Mouse (Mus musculus) right cerebral cortex, postnatal 14 days (tissue): Measurements from ENCODE around the gene Gm20388.
A peak's percentile ranks its signal among the peaks of the same experiment; 100 is the strongest.

Experiments
- DNase-seq: peaks from one replicate; pipeline ENCODE4 v3.0.0; 2022

The Gm20388 gene

DNA sequence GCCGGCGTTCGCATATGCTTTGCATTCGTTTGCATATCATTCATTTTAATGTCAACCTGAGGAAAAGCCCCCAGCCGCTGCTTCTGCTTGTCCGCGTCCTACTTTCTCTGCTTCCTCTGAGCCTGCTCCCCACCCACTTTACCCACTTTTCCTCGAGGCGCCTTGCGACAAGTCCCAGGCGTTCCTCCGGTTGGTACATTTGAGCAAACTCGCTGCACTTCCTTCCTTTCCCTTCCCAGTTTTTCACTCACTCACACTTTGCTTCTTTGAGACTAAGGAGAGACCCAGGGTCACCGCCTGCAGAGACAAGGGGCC lies 2768.2 kb downstream of the Gm20388 start:
- no peak for DNase-seq

DNA sequence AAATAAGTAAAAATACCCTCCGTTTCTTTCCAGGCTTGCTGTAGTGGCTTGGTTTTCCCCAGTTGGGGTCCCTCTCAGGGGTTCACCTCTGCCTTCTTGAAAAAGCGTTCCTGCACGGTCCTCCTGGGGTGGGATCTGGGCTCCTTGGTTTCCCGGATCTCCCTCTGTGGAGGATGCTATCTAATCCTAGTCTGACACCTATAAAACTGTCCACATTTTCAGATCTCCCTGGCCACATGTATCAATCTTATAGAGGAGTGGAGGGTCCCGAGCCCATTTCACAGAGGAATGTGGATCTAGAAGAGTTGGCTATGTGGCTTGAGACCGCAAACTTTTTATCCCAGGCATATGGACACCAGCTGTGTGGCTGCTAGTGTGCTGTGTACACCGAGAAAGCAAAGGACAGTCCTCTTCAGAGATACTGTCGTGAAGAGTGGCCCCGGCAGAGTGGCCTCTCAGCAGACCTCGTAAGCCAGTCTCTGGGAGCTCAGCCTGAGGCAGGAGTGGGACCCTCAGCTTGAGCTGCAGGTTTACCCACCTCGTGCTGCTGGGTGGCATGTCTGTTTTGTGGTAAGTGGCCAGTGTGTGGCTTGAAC lies 2768.8 kb downstream of the Gm20388 start:
- no peak for DNase-seq

DNA sequence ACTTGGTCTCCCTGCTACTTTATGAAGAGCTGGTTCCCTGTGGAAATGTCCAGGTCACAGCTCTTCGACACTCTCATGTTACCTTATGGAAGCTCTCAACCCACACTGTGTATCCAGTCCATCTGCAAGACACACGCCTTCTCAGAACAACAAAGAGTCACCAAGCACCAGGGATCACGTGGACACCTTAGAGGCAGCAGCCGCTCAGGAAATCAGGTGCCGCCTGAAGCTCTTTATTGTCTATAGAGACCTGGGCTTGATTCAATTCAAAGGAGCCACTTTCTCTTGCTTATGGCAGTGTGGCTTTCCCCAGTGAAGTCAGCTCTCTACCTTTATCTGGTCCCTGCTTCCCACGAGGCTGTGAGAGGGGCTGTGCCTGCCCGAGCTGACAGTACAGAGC lies 2769.5 kb downstream of the Gm20388 start:
- DNase-seq: no peak

DNA sequence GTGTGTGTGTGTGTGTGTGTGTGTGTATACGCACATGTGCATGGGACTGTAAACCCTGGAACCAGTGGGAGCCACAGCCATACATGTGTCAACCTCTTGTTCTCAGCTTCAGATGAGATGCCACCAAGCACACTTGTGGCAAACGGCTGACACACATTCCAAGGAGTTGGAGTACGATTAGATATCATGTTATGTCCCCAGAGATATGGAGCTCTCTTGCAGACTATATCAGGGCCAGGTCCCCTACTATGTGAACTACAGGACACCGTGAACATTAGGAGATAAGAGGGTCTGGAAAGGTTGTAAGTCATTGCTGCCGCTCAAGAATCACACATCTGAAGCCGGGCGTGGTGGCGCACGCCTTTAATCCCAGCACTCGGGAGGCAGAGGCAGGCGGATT lies 2772.2 kb downstream of the Gm20388 start:
- DNase-seq: no peak

DNA sequence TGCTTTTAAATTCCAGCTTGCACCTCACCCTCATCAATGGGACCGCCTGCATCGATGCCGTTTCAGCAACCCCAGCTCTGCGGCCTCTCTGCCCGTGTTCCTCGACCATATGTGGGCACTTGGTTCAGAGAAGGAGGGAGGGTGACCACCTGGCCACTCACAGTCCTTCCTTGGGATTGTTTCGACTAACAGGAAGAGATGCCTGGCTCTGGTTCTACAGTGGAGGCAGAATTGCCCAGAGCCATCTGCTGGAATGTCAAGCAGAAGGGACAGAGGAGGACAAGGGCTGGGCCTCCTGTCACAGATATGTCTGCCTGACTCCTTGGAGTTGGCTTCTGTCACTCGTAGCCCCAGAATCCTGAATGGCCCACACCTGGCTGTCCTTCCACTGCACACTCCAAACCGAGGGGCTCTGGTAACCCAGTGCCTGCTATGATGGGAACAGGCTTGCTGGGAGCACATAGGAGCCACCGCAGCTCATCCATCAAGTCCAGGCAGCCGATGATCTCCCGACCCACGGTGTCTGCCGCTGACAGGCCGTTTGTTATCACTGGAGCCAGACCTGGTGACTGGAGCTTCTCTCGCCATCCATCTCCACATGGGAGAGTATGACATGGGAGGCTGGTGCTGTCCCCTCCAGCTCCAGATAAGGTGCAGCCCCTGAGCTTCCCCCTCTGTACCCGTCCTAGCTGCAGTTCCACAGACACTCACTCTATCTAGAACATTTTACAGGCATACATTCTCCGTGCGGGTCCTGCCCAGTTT lies 2774.6 kb downstream of the Gm20388 start:
- DNase-seq: no peak

DNA sequence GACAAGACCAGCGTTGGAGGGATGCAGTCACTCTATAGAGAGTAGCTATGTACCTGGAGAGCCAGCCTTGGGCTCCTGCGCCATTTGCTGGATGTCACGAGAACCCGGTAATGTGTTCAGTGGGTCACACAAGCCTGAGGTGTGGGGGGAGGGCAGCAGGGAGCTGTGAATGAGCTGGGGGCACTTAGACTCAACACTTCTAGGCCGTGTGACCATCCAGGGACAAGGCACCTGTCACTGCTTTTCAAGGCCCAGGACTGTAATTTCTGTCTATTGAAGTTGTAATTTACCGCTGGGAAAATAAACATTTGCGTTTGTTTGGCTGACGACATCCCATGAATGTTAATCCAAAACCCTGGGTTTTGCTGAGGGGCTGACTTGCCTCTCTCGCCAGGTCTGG lies 2776.2 kb downstream of the Gm20388 start:
- no peak for DNase-seq

DNA sequence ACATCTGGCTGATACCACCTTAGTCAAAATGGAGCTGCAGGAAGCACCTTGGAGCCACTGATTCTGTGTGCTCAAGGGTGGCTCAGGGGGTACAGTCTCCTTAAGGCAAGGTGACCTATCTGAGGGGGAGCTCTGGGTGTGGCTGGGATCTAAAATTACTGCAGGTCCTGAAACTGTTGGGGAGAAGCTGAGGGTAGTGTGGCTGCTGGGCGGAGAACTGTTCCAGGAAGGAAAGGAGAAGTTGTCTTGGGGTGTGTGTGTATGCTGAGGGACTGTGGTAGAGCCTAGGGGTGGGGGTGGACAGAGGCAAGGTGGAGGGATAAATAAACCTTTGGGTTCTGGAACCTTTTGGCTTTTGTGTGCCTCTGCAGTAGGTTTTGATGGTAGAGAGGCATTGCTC lies 2778.7 kb downstream of the Gm20388 start:
- DNase-seq: no peak

DNA sequence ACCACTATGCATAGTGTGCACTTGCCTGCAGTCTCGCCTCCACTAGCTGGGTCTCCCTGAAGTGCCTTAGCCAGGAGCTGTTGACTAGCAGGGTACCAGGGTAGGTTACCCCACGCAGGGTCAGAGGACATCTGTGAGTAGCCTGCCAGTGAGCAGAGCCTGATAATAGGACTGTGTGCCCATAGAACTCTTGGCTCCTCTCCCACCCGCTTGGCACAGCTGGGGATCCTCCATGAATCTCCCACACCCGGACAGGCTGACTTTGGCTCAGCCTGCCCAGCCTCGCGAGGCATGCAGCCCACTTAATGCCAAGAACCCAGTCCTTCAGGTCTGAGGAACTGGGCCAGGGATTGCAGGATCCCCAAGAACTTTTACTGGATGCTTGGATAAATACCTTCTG lies 2780.4 kb downstream of the Gm20388 start:
- DNase-seq: no peak

DNA sequence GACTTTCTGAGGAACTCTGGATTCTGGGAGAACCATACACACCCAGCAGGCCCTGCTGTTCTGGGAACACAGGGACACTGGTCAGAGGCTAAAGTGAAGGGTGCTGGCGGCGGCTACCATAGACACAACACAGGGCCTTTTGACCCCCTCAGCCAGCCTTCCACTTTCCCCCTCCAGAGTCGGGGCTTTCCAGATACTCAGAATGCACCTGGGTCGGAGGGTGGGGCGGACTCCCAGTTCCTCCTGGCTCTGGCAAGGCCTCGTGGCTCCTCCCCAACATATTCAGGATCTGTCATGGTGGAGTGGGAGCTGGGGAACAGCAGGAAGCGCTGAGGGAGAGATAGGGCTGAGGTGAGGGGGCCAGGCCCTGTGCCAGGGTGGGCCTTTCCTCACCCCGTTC lies 2781.5 kb downstream of the Gm20388 start:
- no peak for DNase-seq

DNA sequence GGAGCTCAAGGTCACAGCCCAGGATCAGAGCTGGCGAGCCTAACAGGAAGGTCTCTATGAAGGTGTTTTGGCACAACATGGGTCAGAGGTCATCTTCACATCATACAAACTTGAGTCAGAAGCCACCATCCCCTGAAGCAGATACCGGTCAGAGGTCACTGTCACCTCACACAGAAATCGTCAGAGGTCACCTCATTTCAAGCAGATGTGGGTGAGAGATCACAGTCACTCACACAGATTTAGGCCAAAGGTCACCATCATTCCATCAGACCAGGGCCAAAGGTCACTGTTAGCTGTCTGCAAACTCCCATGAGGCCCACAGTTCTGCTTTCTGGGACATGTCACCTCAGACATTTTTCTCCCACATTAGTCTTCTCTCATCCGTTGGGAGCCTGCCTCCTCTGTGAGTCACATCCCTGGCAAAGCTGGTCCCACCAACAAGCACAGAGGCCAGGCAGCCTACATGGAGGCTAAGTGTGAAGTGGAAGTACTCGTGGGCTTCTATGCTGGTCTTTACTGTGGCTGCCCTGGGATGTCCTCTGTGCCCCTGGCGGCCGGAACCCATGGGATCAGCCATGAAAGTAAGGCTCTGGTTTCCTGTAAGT lies 2784.9 kb downstream of the Gm20388 start:
- DNase-seq: no peak

DNA sequence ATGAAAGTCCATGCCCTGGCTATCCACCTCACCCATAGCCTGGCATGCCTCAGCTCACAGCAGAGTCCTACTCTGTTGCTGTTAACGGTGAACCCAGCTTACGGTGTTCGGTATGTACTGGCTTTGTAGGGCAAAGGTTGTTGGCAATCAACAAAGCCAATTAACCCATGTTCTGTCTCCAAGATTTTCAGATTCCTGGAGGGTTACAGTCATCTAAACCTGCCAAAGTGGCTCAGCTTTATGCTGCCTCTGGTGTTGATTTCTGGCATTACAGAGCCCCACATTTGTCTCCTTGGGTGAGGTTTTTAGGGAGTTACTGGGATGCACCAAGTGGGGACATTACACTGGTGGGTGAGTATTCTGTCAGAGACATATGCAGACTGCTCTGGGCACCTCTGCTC lies 2786.5 kb downstream of the Gm20388 start:
- DNase-seq: peak; percentile 53

DNA sequence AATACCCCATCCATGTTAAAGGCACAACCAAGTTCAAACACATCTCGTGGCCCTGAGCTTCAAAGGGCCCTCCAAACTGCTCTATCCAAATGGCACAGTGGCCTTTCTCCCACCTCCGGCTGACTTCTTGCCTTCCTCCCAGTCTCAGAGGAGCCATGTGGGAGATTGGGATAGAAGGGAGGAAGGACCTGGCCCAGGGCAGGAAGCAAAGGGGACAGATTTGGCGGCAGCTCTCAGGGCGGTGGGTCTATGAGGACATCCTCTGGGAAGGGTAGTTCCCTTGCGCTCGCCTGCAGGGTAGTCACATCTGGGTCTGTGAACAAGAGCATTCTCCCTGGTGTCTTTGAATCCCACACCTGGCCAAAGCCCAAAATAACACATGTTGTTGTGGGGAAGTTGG lies 2786.9 kb downstream of the Gm20388 start:
- no peak for DNase-seq

DNA sequence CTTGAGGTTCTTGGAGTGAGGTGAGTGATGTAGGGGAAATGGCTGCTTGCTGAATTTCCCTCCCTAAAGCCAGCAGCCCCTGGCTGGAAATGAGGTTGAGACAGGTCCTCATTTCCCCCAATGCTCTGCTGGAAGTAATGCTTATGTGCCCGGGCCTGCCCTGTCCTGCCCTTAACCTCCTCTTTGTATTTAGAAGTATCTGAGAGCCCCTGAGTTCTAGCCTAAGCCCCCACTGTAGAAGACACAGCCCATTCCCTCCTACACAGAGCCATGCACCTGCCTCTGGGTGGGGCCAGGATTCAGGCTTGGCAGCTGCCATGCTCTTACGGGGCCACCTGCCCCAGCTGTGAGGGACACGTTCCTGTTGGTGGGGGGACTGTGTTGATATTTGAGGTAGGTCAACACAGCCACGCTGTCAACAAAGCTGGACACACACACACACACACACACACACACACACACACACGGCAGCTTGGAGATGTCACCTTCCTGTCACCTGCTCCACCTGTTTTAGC lies 2787.7 kb downstream of the Gm20388 start:
- no peak for DNase-seq

DNA sequence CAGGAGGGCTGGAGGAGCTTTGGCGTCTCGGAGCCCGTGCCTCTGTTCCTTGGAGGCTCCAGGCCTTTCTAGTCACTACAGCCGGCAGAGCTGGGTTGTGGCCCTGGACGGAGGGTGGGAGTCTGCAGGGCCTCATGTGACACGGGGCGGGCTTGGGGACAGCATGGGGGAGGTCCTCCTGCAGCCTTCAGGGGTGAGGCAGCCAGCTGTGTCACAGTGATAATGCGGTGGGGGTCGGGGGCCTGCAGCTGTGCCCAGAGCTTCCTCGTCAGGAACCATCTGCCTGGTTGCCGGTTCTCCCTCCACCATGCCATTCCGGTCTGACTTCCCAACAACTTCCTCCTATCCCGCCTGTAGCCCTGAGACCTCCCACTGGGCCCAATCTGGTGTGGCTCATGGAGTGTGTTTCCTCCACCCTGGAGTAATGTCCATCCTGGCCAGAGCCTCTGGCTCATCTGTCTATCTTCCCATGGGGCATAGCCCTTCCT lies 2788.4 kb downstream of the Gm20388 start, which contains the start of gene Cbfa2t3:
Gene Cbfa2t3, minus strand, starts transcription at position 105 of the 488 bp plus-strand sequence.
- DNase-seq: no peak

DNA sequence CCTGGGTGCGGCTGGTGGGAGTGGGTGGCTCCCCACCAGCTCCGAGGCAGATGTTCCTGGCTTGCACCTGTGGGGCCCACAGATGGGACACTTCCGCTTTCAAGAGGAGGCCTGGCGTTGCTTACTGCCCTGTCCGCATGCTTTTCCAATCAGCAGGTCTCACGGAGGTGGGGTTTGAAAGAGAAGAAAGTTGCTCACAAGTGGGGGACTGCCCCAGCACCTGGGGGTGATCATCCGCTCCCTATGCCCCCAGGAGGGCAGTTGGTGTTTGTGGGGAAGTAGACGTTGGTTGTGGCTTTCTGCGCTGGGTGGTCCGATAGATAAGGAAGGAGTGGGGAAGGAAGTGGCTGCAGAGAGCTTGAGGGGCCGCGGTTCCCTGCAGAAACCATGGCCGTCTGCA lies 2790.0 kb downstream of the Gm20388 start:
- DNase-seq: no peak

DNA sequence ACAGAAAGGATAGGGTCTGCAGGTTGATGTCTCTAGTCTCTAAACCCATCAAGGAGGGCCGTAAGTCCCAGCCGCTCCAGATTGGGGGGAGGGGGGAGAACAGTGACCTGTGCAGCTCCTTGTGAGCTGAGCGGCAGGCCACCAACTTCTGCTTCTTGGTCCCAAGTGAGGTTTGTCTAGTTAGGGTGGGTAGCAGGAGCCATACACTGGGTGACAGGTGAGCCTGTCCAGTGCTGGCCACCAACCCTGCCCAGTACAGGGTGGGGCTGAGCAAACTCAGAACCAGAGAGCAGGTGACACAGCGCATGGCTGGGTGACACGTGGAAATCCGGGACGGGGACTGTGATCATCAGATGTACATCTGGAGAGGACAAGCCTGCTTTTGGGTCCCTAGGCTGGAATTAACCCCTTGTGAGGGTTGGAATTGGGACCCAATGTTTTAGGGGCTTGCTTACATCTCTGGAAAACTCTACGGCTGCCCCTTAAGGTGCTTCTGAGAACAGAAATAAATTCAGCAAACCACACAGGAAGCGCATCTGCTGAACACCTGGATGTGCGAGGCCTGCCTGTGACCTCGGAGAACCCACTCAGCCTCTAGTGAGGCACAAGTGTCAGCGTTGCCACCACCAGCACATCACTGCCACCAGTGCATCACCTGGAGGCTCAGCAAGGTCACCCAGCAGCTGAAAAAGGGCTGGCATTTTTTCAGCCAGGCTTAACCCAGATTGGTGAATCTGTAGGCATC lies 2791.0 kb downstream of the Gm20388 start:
- DNase-seq: no peak

DNA sequence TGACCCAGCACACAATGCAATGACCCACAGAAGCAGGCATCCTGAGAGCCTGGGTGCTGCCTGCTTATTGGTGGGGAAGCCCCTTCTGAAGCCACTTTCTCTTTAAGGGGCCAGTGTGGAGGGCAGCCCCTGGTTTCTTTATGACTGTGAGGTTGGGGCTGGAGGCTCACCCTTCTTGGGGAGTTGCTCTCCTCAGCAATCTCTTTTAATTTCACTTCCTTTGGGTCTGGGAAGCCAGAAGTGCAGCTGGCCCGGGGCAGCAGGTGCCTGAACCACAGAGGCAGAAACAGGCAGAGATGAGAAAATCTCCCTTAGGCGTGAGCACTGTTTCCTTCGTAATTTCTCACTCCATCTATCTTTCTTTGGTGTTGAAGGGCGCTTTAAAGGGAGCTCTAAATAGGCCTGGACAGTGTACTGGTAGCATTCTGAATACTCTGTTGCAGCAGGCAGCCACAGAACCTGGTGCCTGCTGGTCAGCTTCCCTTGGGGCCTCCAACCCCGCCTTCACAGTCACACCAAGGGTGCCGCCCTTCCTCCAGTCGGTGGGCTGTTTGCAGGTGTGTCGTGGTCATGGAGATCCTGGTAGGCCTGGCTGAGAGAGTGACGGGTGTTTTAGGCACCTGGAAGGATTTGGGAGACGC lies 2791.8 kb downstream of the Gm20388 start:
- no peak for DNase-seq

DNA sequence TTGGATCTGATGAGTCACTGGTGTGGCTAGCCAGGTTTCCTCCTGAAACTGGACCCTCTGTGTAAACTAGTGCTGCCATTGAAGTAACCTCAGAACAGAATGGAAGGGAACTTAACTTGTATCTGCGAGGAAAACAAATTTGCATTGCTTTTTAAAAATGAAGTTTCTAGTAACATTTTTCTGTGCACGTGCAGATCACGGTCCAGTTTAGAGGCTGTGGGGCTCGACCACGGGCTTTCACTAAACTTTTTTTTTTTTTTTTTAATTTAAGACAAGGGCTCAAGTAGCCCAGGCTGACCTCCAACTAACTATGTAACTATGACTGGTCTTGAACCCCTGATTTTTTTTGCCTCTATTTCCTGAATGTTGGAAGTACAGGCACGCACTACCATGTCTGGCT lies 2792.3 kb downstream of the Gm20388 start:
- no peak for DNase-seq

DNA sequence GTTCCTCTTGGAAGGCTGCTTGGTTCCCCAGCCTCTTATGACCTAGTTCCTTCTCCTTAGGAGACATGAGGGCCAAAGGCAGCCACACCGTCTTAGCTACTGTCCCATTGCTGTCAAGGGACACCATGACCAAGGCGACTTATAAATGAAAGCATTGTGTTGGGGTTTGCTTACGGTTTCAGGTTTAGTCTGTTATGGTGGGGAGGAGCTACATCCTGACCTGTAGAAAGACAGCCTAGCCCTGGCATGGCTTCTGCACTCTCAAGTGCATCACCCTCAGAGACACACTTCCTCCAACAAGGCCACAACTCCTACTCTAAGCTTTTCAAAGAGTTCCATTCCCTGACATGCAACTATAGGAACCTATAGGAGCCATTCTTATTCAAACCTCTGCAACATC lies 2794.0 kb downstream of the Gm20388 start:
- DNase-seq: no peak

DNA sequence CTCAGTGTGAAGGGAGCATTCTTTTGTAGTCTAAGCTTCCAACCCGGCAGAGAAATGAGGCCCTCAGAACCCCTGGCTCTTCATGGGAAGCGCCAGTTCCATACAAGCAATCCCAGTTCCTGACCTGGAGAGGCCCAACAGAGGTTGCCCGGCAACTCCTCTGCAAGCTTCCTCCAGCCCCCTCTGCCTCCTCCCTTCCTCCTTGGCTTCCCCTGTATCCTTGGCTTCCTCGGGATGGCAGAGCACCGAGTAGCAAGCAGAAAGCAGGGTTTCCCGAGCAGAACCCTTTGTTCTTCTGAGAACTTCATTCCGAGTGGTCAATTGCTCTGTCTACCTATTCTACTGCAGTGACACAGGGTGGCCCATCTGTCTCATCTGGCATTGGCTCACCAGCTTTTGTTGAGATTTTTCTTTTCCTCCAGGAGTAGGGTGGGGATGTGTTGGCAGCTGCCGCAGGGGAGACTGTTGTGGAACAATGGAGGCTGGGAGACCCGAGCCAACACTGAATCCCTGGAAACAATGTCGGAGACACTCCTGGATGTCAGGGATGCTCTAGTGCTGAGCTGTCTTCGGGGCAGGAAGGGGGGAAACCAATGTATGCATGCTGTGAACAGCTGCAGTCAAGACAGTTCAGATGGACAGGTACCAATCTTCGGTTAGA lies 2795.4 kb downstream of the Gm20388 start:
- DNase-seq: no peak

DNA sequence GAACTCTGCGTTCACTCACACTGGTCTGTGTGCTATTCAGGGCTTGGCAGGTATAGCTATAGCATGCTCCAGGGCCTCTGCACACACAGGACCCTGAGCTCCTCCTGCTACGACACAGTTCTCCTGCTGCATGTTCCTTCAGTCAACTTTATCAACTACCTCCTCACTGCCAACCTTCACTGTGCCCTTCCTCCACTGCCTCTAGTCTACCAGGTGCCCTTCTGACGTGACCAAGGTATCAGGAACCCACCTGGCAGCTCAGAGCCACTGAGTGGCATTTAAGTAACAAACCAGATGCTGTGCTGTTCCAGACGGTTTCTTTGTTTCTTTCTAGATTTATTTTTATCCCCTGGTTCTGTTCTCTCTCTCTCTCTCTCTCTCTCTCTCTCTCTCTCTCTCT lies 2796.5 kb downstream of the Gm20388 start:
- no peak for DNase-seq

DNA sequence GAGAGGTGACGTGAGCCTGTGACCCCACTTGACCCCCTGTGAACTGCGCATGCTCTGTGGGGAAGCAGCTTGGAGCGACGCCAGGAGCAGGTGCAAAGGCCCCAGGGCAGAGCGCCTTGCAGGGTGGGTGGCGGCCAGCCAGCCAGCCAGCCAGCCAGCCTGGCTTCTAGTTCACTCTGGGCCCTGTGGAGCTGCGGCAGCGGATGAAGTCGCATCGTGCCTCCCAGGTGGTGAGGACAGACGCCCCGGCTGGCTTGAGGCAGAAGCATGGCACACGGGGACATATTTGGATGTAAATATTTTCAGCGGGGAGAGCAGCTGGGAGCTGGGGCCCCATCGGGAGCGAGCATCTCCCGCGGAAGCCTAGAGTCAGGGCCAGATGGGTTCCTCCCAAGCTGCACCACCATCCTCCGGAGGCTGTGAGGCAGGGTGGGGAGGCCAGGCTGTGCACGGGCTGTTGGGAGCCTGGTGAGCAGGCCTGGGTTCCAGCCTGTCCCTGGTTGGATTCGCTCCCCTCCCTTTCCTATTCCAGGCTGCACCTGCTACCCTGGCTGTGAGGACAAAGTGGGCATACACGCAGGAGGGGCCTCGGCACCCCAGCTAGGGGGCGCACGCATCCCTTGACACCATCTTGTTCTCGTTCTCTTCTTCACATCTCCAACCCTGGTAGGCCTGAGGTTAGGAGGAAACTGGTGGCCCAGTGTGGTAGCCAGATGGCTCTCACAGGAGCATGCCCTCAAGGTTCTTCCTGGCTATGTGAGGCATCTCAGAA lies 2798.9 kb downstream of the Gm20388 start:
- peak; percentile 56 for DNase-seq
